Mouse (Mus musculus) B cell, adult 2 months (primary cell): Measurements from ENCODE around the gene Coa7.

Source experiments
- DNase-seq, 2 experiments: peaks; one replicate each; pipeline ENCODE4 v3.0.0; 2022

The Coa7 gene

DNA sequence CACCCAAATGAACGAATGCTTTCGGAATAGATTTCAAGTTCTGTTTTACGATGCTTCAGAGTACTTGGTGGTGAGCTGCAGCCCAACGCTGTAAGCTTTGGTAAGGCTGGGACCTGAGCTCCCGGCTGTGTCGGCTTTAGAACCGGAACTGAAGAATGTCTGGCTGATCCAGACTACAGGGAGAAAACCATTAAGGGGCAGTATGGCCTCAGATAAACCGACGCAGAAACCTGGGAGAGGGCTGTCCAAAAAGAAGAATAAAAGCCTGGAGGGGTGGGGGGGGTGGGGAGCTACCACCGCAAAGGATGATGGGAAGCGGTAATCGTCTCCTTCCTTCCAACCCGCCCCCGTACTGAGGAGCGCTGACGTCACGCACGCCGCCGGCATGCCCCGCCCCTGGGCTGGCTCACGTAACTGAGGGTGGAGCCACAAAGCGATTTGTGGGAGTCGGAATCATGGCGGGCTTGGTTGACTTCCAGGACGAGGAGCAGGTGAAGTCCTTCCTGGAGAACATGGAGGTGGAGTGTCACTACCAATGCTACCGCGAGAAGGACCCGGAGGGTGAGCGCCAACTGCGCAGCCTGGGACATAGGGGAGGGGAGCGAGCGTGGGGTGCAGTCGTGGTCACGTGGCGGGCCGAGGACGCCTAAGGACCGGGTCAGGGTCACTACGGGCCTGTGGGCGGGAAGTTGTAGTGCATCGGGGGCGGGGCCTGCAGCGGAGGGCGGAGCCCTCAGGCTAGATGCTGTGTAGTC, at the start of gene Coa7:
TSS of gene Coa7 (plus strand) at position 411 of the 755 bp plus-strand sequence.
- peak; percentile 99 for DNase-seq

DNA sequence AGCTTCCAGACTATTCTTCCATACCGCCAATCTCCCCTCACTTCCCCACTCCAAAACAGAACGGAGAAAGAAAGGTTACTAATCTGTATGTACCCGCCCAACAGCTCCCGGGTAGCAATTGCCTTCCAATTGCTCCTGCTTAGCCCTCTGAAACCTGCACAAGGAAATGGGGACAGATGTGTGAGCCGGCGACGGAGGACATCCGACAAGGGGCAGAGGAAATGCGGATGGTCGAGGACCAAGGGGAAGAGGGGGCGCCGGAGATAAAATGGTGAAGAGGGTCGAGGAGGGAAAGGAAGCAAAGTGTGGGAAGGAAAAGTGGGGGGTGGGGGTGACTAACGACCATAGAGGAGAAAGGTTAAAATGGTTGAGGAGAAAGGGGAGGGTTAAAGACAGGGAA, 27.7 kb upstream of the Coa7 start:
- DNase-seq: no peak

DNA sequence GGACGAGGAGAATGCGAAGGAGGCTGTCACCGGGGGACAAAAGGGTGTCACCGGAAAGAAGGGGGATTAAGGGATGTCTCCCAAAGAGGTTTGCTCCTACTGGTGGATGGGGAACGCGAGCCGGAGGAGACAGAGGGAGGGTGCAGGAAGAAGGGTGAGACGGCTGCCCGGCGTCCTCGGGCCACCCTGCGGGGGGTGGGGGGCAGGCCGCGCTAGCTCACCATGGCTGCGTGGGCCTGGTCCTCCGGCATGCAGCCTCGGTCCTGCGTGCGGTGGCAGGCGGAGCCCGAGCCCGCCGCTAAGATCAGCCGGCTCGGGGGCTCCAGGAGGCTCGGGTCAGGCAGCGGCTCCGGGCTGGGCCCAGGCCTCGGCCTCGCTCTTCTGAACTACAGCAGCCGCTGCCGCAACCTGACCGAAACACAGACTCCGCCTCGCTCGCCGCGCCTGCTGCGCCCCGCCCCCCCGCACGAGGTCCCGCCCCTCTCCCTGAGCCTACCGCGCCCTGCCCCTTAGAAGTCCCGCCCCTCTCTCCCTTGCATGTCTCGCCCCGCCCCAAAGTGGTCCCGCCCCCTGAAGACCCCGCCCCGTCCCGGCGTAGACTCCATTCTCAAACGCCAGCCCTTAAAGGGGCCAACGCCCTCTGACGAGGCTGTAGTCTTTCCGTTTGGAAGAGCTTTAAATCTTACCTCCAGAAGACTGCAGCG, 27.1 kb upstream of the Coa7 start, which contains the start of gene Zyg11b:
TSS of gene Zyg11b (minus strand) at position 427 of the 704 bp plus-strand sequence.
- DNase-seq: peak; percentile 88 to 89

DNA sequence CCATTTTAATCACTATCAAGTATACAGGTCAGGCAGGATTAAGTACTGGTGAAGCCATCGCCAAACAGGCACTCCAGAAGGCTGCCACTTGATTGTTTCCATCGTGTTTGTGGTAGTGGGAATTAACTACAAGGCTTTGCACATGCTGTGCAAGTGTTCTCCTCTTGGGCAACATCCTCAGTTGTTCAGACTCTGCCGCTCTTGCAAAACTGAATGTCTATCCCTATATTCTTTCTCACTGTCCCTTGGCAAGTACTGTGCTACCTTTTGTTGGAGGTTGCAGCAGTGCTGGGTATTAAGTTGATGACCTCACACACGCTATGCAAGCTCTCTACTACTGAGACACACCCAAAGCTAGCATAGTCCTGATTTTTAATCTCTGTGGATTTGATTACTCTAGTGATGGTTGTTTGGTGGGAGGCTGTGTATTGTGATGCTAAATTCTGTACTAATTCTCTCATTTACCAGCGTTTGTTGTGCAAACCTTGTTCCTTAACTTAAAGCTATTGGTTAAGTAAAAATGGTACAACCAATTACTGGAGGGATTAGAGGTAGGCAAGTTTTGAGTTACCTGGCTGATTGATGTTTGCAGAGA, 25.5 kb upstream of the Coa7 start:
- DNase-seq: no peak

DNA sequence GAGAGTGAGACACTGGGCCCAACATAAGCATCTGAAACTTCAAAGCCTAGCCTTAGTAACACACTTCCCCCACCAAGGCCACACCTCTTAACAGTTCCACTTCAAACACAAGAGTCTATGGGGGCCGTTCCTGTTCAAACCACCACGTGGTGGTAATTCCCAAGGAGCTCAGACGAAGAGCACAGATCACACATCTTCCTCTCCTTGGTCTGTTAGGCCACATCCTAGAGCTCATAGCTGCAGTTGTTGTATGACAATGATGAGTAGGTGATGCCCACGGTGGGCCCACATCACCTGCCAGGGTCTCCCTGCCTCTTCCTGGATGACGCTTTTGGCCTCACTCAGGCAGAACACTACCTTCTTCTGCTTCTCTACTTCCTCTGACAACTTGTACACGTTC, 17.2 kb upstream of the Coa7 start:
- DNase-seq: peak; percentile 82 to 86

DNA sequence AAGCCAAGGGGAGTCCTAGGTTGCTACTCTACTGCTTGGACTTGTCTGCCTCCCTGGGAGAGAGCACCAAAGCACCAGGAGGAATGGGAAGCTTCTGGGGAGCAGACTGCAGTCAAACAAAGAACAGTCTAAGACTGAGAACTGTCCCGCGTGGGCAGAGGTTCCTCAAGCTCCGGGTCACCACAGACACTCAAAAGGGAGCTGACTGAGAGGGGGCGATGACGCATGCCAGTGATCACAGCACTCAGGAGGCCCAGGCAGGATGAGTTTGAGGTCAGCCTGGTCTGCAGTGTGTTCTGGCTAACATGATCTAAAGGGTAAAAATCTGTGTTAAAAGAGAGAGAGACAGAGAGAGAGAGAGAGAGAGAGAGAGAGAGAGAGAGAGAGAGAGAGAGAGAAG, 13.9 kb upstream of the Coa7 start:
- peak; percentile 60 to 61 for DNase-seq

DNA sequence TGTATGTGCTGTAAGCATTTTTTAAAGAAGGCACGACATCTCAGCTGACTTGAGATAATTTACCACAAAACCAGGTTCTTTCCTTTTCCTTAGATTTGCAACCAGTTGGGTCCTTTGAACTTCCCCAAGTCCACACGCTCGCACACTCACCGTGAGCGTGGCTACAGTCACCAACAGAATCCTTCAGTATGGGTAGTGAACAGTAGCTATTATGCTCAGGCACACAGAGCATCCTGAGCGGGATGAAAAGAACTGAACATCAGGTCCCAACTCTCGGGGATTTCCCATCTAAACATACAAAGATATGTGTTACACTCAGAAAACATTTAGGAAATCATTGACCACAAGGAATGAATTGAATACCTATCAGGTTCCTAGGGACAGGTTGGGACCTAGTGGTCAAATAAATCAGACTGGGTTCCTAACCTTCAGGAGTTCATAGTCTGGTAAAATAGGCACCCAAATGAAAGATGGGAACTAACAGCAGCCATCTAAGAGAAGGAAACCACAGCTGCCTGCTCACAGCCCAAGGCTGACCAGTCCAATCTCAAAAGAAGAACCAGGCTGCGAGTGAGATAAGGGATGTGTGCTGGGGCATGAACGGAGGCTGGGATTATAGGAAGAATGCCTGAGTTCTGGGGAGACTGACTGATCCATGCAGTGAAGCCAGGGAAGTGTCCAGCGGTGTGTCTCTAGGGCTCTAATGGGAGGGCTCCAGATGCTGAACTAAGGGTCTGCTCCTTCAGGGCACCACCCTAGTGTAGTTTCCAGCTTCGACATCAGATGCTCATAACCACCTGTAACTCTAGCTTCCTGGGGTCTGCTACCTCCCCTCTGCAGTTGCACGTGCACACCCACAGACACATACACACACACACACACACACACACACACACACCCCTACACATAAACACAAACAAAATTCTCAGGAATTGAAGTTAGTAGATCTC, 10.0 kb upstream of the Coa7 start:
- DNase-seq: peak in 1 of 2 experiments; percentile 26

DNA sequence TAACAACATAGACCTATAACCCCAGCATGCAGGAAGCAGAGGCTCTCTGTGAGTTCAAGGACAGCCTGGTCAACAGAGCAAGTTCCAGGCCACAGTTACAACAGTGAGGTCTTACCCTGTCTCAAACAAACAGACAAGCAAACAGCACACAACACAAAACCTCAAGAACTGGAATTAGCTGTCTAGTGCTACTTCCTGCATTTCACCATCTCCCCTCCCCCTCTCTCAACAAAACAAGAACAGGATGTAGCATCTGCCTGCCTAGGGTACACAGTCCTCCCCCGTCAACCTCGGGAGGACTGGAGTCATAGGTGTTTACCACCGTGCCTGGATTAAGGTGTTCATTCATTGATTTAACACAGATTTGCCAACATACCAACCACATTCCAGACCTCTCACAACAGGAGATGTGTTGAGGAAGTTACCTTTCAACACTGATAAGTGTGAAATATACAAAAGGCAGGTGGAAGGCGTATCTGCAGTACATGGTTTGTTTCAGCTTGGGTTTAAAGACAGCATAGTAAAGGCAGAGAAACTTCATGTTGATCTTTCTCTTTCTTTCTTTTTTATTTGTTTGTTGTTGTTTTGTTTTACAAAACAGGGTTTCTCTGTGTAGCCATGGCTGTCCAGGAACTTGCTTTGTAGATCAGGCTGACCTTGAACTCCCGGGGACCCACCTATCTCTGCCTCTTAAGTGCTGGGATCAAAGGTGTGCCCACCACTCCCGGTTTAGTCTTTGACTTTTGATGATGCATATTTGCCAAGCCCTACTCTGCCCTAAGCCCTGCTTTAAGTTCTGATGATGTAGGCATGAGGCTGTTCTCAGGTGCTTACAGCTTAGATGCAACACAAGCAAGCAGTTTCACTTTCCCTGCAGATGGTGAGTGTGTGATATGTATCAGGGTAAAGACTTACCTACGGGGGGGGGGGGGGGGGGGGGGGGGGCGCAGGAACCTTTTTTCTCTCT, 9.0 kb upstream of the Coa7 start:
- DNase-seq: peak; percentile 79 to 84

DNA sequence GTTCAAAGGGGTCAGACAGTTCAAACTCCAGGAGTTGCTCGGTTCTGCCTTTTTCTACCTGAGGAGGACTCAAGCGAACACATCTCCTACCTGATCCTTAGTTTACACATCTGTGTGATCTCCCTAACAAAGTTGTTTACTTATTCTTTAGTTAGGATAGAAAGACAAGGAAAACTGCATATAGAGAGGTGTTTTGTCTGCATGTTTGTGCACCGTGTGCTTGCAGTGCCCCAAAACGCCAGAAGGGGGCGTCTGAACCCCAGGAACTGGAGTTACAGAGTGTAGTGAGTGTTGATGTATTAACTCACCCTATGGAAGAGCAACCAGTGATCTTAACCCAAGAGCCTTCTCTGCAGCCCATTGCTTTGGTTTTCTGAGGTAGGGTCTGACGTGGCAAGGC, 8.2 kb upstream of the Coa7 start:
- DNase-seq: peak; percentile 79 to 82

DNA sequence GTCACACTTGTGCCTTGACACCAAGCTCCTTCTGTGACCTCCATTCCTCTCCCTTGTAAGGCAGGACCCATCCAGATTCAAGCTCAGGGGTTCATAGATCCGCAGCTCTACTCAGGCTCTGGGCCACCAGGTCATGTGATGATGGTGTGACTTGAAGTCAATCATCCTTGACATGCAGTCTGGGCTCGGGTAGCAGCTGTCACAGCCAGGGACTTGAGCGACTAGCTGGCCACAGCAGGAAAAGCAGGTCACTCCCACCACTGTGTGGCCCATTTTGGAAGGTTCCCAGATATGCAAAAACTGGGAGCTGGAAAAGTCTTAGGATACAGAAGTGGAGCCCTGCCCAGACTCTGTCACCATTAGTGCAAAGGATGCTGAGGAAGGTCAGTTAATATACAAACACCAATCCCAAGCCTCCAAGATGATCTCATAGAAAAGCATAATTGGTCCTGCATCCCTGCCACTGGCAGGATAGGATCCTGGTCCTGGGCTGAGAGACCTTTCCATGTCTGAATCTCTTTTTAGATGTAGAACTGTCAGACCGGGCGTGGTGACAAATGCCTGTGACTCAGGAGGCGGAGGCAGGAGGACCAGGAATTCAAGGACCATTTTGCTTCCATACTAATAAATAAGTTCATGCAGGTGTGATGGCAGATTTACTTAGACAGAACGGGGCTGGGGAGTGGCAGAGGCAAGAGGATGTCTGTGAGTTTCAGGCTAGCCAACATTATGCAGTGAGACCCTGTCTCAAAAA, 7.1 kb upstream of the Coa7 start:
- peak; percentile 62 to 66 for DNase-seq

DNA sequence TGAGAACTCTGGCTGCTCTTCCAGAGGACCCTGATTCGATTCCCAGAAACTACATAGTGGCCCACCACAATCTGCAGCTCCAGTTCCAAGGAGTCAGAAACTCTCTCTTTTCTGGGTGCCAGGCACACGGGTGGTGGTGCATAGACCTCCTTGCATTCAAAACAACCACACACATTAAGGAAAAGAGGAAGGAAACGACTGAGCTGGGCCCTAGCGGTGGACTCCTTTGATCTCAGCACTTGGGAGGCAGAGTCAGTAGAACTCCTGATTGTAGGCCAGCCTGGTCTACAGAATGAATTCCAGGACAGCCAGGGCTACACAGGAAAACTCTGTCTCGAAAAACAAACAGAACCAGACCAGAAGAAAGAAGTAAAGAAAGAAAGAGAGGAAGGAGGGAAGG, 4.4 kb upstream of the Coa7 start:
- peak; percentile 49 to 56 for DNase-seq

DNA sequence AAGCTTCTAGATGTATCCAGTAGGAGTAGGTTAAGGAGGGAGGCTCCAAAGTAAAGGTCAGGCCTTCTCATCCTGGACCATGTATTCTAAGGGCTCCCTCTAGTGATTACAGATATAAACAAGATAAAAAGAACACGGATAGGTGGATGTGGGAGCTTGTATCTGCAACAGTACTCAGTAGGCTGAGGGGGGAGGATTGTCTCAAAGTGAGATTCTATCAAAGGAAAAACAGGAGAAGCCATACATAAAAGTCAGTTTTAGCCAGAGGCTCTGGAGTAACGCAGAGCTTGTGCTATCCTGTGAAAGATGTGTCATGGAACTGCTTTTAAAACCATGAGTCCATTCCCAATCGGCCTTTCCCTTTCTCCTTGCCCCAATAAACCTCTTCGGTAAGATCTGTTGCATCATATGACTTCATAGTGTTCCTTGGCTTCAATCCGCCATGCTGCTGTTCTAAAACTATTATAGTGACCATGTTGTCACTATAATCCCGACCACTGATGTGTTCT, 815 bp upstream of the Coa7 start:
- peak; percentile 30 to 37 for DNase-seq

DNA sequence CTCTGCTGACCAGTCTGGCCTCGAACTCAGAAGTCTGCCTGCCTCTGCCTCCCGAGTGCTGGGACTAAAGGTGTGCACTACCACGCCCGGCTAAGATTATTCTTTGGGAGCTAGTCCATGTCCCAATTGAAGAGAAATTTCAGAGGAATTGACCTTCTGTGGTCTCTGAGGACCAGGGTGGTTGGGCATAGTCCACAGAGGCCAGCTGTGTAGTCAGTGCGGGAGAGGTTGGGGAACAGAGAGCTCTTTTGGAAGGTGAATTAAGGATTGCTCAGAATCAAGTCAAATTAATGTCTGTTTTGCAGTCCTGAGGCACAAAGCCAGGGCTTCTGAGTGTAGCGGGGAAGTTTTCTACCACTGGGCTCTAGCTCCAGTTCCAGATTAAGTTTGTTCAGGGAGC, 1.9 kb downstream of the Coa7 start:
- DNase-seq: no peak

DNA sequence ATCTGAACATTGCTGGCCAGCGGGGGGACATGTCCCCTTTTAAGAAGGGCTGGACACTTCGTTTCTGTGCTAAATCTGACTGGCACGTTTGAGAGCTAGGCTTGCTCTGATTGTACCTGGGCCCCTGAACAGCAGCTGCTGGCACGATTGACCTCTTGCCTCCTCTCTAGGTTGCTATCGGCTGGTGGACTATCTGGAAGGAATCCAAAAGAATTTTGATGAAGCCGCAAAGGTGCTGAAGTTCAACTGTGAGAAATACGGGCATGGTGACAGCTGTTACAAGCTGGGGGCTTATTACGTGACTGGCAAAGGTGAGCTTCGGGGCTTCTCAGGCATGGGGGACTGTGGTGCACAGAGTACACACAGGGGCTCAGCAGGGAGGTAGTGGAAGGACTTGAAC, 4.1 kb downstream of the Coa7 start:
- DNase-seq: no peak

DNA sequence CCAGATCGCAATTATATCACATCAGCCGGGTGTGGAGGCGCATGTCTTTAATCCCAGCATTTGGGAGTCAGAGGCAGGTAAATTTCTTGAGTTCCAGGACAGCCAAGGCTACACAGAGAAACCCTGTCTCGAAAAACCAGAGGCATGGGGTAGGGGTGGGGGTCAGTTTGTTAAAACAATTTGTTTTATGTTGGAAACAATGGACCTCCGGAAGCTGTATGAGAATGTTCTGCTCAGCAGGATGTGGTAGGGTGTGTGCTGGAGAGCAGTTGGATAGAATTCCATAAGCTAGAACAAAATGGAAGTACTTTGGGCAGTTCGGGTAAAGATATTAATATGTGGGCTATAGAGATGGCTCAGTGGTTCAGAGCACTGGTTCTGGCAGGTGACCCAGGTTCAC, 7.5 kb downstream of the Coa7 start:
- DNase-seq: no peak

DNA sequence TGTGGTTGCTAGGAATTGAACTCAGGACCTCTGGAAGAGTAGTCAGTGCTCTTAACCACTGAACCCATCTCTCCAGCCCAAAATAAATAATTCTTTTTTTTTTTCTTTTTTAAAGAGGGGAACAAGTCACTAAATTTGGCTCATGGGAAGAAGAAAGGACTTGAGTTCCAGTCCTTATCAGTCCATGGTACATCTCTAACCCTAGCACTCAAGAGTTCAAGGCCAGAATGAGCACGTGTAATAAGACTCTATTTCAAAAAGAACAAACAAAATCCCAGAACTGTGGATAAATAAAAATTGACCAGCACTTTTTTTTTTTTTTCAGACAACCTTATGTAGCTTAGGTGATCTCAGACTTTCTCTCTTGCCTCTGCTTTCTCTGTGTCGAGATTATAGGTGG, 8.8 kb downstream of the Coa7 start:
- DNase-seq: no peak

DNA sequence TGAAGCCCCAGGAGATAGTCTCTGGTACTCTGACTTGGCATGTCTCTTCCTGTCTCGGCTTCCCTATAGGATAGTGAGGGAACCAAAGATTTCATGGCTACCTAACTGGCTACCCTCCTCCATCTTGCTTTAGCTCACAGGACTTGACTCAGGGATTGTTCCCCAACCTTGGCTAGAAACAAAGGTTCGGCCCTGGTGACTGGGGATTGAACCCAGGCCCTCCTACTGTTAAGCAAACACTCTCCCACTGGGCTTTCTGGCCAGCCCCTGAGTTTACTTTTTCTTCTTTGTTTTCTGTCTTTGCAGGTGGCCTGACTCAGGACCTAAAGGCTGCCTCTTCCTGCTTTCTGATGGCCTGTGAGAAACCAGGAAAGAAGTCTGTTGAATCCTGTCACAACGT, 9.9 kb downstream of the Coa7 start:
- DNase-seq: no peak

DNA sequence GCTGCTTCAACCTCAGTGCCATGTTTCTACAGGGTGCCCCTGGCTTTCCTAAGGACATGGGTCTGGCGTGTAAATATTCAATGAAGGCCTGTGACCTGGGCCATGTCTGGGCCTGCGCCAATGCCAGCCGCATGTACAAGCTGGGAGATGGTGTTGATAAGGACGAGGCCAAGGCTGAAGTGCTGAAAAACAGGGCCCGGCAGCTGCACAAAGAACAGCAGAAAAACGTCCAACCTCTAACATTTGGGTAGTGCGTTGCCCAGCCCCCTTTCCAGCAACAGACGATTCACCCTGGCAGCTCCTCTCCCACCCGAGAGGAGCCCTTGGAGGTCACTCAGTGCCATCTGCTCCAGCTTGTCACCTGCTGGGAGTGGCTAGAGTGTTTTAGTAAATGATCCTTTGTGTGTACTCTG, 10.4 kb downstream of the Coa7 start:
- DNase-seq: no peak

DNA sequence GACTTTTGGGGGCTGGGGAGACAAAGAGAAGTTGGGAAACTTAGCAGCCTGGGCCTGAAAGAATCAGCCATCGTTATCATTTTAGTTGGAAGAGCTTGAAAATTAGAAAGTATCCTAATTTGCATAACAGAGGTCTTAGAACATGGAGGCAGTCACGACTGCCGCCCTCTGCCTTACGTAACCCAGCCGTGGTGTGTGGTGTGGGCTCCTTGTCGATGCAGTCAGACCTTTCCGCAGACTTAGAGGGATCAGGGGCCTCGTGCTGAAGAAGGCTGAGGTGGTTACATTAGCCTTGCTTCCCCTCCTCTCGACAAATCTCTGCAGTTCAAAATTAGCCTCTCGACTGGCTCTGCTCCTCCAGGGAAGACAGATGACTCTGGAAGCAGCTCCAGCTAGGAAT, 10.9 kb downstream of the Coa7 start:
- no peak for DNase-seq

DNA sequence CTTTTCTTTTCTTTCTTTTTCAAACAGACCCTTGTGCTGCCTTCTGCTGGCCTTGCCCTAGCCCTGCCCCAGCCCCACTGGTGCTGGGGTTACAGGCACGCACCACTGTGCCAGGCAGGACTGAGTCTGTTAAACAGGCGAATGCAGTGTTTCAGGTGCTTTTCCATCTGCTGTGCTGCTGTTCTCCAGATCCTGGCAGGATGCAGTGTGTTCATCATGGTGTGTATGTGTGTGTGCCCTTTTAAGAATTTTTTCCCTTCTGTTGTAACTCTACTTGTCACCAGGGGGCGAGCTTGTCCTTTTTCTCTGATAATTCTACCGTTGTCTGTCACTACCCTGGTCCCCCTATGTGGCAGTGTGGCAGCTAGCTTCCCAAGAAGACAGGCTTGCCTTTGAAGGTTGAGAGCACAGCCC, 11.3 kb downstream of the Coa7 start:
- peak; percentile 76 to 77 for DNase-seq
